Mouse (Mus musculus) neural tube, embryonic 12.5 days (tissue): ENCODE data around the gene Tbc1d10c. TPM values are rescaled to one million over a fixed set of nuclear protein-coding genes. Genes with fewer than 3 reads are reported as not detected.

Source experiments
- ATAC-seq: fragments of 200-750 bp; cut with Nextera tagmentation; 2 replicates; pipeline ENCODE4 v1.8.0; 2017; ENCODE audit warnings: low read depth, mild to moderate bottlenecking, moderate TSS enrichment, moderate library complexity; ENCODE audit not compliant: low FRiP score
- H3K27ac ChIP-seq: fragments of 300-500 bp; sonication (generic); 2 replicates; pipeline ENCODE4 v1.5.1; 2016
- H3K27me3 ChIP-seq: fragments of 300-500 bp; sonication (generic); replicated peaks from 2 replicates; pipeline ENCODE4 v1.6.1; 2016; ENCODE audit warnings: mild to moderate bottlenecking
- H3K36me3 ChIP-seq: fragments of 300-500 bp; sonication (generic); 2 replicates; pipeline ENCODE4 v1.6.1; 2016; ENCODE audit warnings: mild to moderate bottlenecking
- H3K4me1 ChIP-seq: fragments of 300-500 bp; sonication (generic); 2 replicates; pipeline ENCODE4 v1.6.1; 2016
- H3K4me2 ChIP-seq: fragments of 300-500 bp; sonication (generic); replicated peaks from 2 replicates; pipeline ENCODE4 v1.6.1; 2016; ENCODE audit warnings: mild to moderate bottlenecking
- H3K4me3 ChIP-seq: fragments of 300-500 bp; sonication (generic); 2 replicates; pipeline ENCODE4 v1.5.1; 2016
- H3K9ac ChIP-seq: fragments of 300-500 bp; sonication (generic); 2 replicates; pipeline ENCODE4 v1.6.1; 2016; ENCODE audit warnings: mild to moderate bottlenecking
- H3K9me3 ChIP-seq: fragments of 300-500 bp; sonication (generic); 2 replicates; pipeline ENCODE4 v1.6.1; 2016; ENCODE audit warnings: mild to moderate bottlenecking
- WGBS: fragments of 180-500 bp; shearing (Covaris S2); methylation state at CpG from one replicate; pipeline ENCODE4 v1.1.7; 2016; 5-methylcytosine and 5-hydroxymethylcytosine counted together
- polyA plus RNA-seq: library from polyadenylated mRNA; unstranded; fragments of >200 nt; fragmentation: Nextera tagmentation; extraction: Ambion mirVana; gene quantifications from 2 replicates; pipeline ENCODE4 v1.2.1, GENCODE M21; 2016

Tbc1d10c gene
- polyA plus RNA-seq, 1 experiment from 2014 or later = 1.1 TPM

GRCm38 (mm10) chr19:4183689-4184088 lies 7.4 kb downstream of the Tbc1d10c start:
- H3K9ac ChIP-seq = no peak overlapping the region
- ATAC-seq = no peak
- H3K36me3 ChIP-seq = no peaks in the 10 kb centered on the region
- H3K27me3 ChIP-seq = no peaks in the 10 kb centered on the region
- H3K4me3 ChIP-seq = no peak overlapping the region
- no peak overlapping the region for H3K27ac ChIP-seq
- WGBS = 76% methylated on average over 2 of the region's 2 CpGs
- no peak overlapping the region for H3K4me2 ChIP-seq
- 0 out of 2 replicates have a peak, but pooled peaks cover 11% of the 10 kb centered on the region for H3K4me1 ChIP-seq
- H3K9me3 ChIP-seq = no peaks in the 10 kb centered on the region

GRCm38 (mm10) chr19:4181892-4182291 lies 9.2 kb downstream of the Tbc1d10c start:
- 46% methylated on average over 3 of the region's 3 CpGs for WGBS
- no peak overlapping the region for H3K27ac ChIP-seq
- H3K4me1 ChIP-seq = 0 out of 2 replicates have a peak, but pooled peaks cover 11% of the 10 kb centered on the region
- H3K27me3 ChIP-seq = no peaks in the 10 kb centered on the region
- no peak overlapping the region for H3K4me2 ChIP-seq
- ATAC-seq = no peak
- H3K9me3 ChIP-seq = no peaks in the 10 kb centered on the region
- H3K9ac ChIP-seq = no peak overlapping the region
- H3K4me3 ChIP-seq = no peak overlapping the region
- no peaks in the 10 kb centered on the region for H3K36me3 ChIP-seq

GRCm38 (mm10) chr19:4180411-4180810 lies 10.7 kb downstream of the Tbc1d10c start:
- 88% methylated on average over 7 of the region's 7 CpGs for WGBS
- Histone ChIP-seq H3K4me2 (no peak overlapping the region), H3K36me3 (no peaks in the 10 kb centered on the region), H3K9me3 (no peaks in the 10 kb centered on the region), H3K27me3 (no peaks in the 10 kb centered on the region), H3K9ac (no peak overlapping the region), H3K27ac (no peak overlapping the region), H3K4me3 (no peak overlapping the region), H3K4me1 (peaks cover 15% of the 10 kb centered on the region)
- ATAC-seq = no peak

DNA sequence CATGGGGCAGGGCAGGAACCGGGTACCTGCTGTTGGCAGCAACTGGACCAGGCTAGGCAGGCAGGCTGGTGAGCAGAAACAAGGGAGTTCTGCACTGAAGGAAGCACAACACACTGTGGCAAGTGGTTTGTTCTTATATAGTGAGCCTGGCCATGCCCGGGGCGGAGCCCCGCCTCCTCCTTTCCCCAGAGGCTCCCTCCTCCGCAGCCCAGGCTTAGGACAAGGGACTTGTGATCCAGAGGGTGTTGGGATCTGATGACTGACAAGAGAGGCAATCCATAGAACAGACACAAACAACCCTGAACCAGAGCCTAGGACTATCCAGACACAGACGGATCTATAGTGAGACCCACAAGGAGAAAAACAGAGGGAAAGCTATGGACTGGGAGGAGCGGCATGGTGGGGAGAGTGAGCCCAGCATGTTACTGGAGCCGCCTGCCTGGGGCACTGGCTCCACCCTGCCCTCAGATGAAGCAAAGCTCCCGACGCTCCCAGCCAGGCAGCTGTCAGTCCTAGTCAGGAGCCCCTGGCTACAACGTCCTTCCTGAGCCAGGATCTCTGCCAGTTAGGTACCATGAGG lies 15.6 kb downstream of the Tbc1d10c start, which contains the start of gene Carns1:
TSS of gene Carns1 (minus strand) at position 112 of the 580 bp plus-strand sequence.
- 2% methylated on average over 11 of the region's 11 CpGs for WGBS

GRCm38 (mm10) chr19:4172925-4173324 lies 18.2 kb downstream of the Tbc1d10c start:
- no peak overlapping the region for H3K9ac ChIP-seq
- no peak overlapping the region for H3K4me3 ChIP-seq
- H3K4me1 ChIP-seq = peaks cover 18% of the 10 kb centered on the region
- ATAC-seq = no peak
- no peaks in the 10 kb centered on the region for H3K27me3 ChIP-seq
- no peaks in the 10 kb centered on the region for H3K36me3 ChIP-seq
- no peaks in the 10 kb centered on the region for H3K9me3 ChIP-seq
- no peak overlapping the region for H3K4me2 ChIP-seq
- 55% methylated on average over 11 of the region's 11 CpGs for WGBS
- no peak overlapping the region for H3K27ac ChIP-seq

More for the DNA sequence above, 15.6 kb downstream of the Tbc1d10c start, which contains the start of gene Carns1:
- H3K9ac ChIP-seq = peak within 1 kb of the TSS; percentile 33
- no peaks in the 10 kb centered on the region for H3K27me3 ChIP-seq
- H3K4me1 ChIP-seq = peaks cover 8% of the 10 kb centered on the region
- H3K9me3 ChIP-seq = no peaks in the 10 kb centered on the region
- H3K27ac ChIP-seq = no peak within 1 kb of the TSS
- ATAC-seq = peak; percentile 44; the same call in 1 of the 2 replicates
- no peak within 1 kb of the TSS for H3K4me3 ChIP-seq
- H3K36me3 ChIP-seq = no peaks in the 10 kb centered on the region
- H3K4me2 ChIP-seq = peak within 1 kb of the TSS; percentile 48

DNA sequence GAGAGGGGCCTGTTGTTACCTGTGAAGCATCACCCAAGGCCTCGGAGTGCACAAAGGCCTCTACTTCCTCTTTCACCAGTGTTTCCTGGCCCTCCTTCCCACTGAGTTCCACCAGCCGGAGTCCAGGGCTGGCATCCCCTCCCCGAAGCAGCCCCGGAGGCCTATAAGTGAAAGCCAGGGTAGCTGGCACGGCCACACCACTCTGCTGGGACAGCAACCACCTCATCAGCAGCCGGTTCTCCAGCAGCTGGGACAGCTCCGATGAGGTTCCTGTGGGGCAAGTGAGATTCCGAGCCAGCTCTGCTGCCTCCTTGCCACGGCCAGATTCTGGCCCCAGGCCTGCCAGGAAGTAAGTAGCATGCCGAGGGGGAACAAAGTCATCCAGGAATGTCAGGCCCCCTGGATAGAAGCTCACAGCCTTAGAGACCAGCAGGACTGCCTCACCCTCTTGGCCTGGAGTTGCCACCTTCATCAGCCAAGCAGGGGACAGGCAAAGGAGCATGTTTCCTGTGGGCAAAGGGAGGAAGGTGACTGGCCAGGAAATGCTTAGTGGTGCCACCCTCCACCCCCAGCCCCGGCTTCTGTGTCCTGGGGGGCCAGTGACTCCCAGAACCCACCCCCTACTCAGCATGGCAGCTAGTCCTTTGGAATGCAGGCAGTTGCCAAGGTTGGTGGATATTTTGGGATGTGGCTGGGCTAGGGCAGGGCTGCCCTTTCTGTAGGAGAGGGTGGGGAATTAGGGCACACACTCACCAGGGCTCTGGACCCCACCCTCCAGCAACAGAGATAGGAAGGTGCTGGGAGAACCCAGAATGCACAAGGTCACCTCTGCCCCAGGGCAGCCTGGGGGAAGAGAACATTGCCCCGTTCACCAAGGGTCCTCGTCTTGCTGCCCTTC lies 19.4 kb downstream of the Tbc1d10c start:
- 76% methylated on average over 13 of the region's 13 CpGs for WGBS
- H3K4me1 ChIP-seq = peaks cover 18% of the 10 kb centered on the region
- H3K9ac ChIP-seq = no peak overlapping the region
- no peak overlapping the region for H3K4me2 ChIP-seq
- H3K27me3 ChIP-seq = no peaks in the 10 kb centered on the region
- H3K36me3 ChIP-seq = no peaks in the 10 kb centered on the region
- no peak overlapping the region for H3K4me3 ChIP-seq
- ATAC-seq = no peak
- no peaks in the 10 kb centered on the region for H3K9me3 ChIP-seq
- no peak overlapping the region for H3K27ac ChIP-seq

- Histone ChIP-seq H3K27ac (no peak overlapping the region), H3K4me2 (peak overlapping the region; percentile 72; the same call in 1 of the 2 replicates), H3K4me3 (no peak overlapping the region), H3K9ac (0 out of 2 replicates have a peak overlapping the region, but pooled peaks have one; percentile 71), H3K9me3 (no peaks in the 10 kb centered on the region), H3K36me3 (no peaks in the 10 kb centered on the region), H3K27me3 (no peaks in the 10 kb centered on the region), H3K4me1 (peaks cover 18% of the 10 kb centered on the region)
- WGBS = 94% methylated on average over 10 of the region's 10 CpGs
- ATAC-seq = no peak
Measured at GRCm38 (mm10) chr19:4170723-4171392, 20.2 kb downstream of the Tbc1d10c start.

- ATAC-seq = peak; percentile 67
- Histone ChIP-seq H3K9me3 (no peaks in the 10 kb centered on the region), H3K27ac (peak overlapping the region; percentile 75), H3K4me2 (peak overlapping the region; percentile 72), H3K36me3 (no peaks in the 10 kb centered on the region), H3K4me3 (peak overlapping the region; percentile 40), H3K4me1 (peaks cover 10% of the 10 kb centered on the region), H3K27me3 (no peaks in the 10 kb centered on the region), H3K9ac (peak overlapping the region; percentile 71)
- WGBS = 8% methylated on average over 27 of the region's 27 CpGs
Measured at GRCm38 (mm10) chr19:4169810-4170209, 21.3 kb downstream of the Tbc1d10c start.

DNA sequence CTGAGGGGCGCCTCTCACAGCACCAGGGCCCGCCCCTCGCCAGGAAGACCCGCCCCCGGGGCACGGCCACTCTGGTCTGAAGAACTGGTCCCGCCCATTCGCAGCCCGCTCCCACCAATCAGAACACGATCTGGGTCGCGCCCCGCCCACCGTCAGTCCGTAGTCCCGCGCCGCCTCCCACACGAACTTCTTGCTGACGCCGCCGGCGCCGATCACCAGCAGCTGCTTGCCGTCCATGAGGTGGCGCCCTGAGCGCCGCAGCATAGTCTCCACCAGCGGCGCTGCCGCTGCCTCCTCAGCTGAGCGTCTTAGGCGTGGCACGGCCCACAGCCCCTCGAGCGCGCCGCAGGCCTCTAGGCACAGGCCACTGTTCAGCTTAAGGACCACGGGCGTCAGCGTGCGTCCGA lies 21.7 kb downstream of the Tbc1d10c start:
- H3K4me3 ChIP-seq = peak overlapping the region; percentile 40
- peaks cover 10% of the 10 kb centered on the region for H3K4me1 ChIP-seq
- under 1% methylated on average over 43 of the region's 43 CpGs for WGBS
- H3K27ac ChIP-seq = peak overlapping the region; percentile 75
- ATAC-seq = peak; percentile 94
- H3K4me2 ChIP-seq = peak overlapping the region; percentile 72
- H3K9me3 ChIP-seq = no peaks in the 10 kb centered on the region
- no peaks in the 10 kb centered on the region for H3K27me3 ChIP-seq
- no peaks in the 10 kb centered on the region for H3K36me3 ChIP-seq
- peak overlapping the region; percentile 71 for H3K9ac ChIP-seq

- Histone ChIP-seq H3K4me3 (no peak overlapping the region), H3K4me1 (peaks cover 18% of the 10 kb centered on the region), H3K9me3 (no peaks in the 10 kb centered on the region), H3K36me3 (no peaks in the 10 kb centered on the region), H3K9ac (no peak overlapping the region), H3K4me2 (no peak overlapping the region), H3K27me3 (no peaks in the 10 kb centered on the region), H3K27ac (no peak overlapping the region)
- WGBS = 83% methylated on average over 9 of the region's 9 CpGs
- no peak for ATAC-seq
Measured at GRCm38 (mm10) chr19:4166678-4167476, 24.2 kb downstream of the Tbc1d10c start.

GRCm38 (mm10) chr19:4164721-4165120 lies 26.4 kb downstream of the Tbc1d10c start:
- no peak overlapping the region for H3K4me3 ChIP-seq
- H3K36me3 ChIP-seq = peaks cover 13% of the 10 kb centered on the region
- H3K27me3 ChIP-seq = no peaks in the 10 kb centered on the region
- no peak overlapping the region for H3K4me2 ChIP-seq
- H3K4me1 ChIP-seq = peaks cover 11% of the 10 kb centered on the region
- H3K27ac ChIP-seq = no peak overlapping the region
- ATAC-seq = no peak
- no peak overlapping the region for H3K9ac ChIP-seq
- 83% methylated on average over 2 of the region's 2 CpGs for WGBS
- no peaks in the 10 kb centered on the region for H3K9me3 ChIP-seq
